29 mouse cellular contexts compared by ENCODE assay signal in genomic region chr7:137034986-137035385, GRCm38 (mm10).
"Had no signal": no experiment of that assay in that cellular context is flagged by ENCODE, and none has a peak within 500 bp of the region (broad histone marks: within the 10 kb centered on the region; RNA-seq: fewer than 3 reads in every experiment).

No protein-coding gene starts in this region.

- H3K4me1 ChIP-seq: heart, embryonic 12.5 days; heart, embryonic 13.5 days; heart, embryonic 15.5 days had no signal

- H3K27me3 ChIP-seq: heart, embryonic 12.5 days; heart, embryonic 13.5 days; heart, embryonic 15.5 days; hindbrain, embryonic 12.5 days; hindbrain, embryonic 13.5 days; hindbrain, embryonic 15.5 days; intestine, embryonic 15.5 days; kidney, embryonic 15.5 days had no signal

- DNase-seq: heart, postnatal 10 days; heart, postnatal 14 days; heart, postnatal 4 days; kidney, adult 11 months; kidney, adult 18-20 months; kidney, adult 2 months; kidney, adult 8-10 months; kidney, adult 9 months; kidney, postnatal 10 days; kidney, postnatal 14 days; kidney, postnatal 25 days; kidney, postnatal 36 days; kidney, postnatal 4 days; layer of hippocampus, adult 9-11 months; layer of hippocampus, postnatal 36 days had no signal

- H3K36me3 ChIP-seq: heart, embryonic 12.5 days; heart, embryonic 13.5 days; heart, embryonic 15.5 days; hindbrain, embryonic 10.5 days; hindbrain, embryonic 12.5 days; hindbrain, embryonic 13.5 days; hindbrain, embryonic 15.5 days; intestine, embryonic 15.5 days; kidney, embryonic 15.5 days had no signal

- H3K9me3 ChIP-seq: hindbrain, embryonic 13.5 days; hindbrain, embryonic 15.5 days; intestine, embryonic 15.5 days; kidney, embryonic 15.5 days had no signal

- H3K27ac ChIP-seq: heart, embryonic 13.5 days; heart, embryonic 15.5 days; hindbrain, embryonic 10.5 days; hindbrain, embryonic 12.5 days; hindbrain, embryonic 13.5 days; hindbrain, embryonic 14.5 days; hindbrain, embryonic 15.5 days; hindbrain, postnatal 0 days; intestine, embryonic 15.5 days; kidney, embryonic 15.5 days; kidney, postnatal 0 days; layer of hippocampus, adult 2 months; left cerebral cortex, adult 2 months had no signal

- H3K4me3 ChIP-seq: heart, embryonic 12.5 days; heart, embryonic 13.5 days; heart, embryonic 15.5 days; hindbrain, embryonic 10.5 days; hindbrain, embryonic 12.5 days; hindbrain, embryonic 13.5 days; hindbrain, embryonic 15.5 days; intestine, embryonic 15.5 days; kidney, embryonic 15.5 days; layer of hippocampus, adult 2 months; left cerebral cortex, adult 2 months had no signal
